Mouse (Mus musculus) cerebral cortex, adult 2 months (tissue): ENCODE data around the gene Prkaca.

Experiments
- WGBS: fragments of 180-500 bp; shearing (Covaris S2); methylation state at CpG from one replicate; pipeline ENCODE4 v1.1.7; 2018; 5-methylcytosine and 5-hydroxymethylcytosine counted together

The Prkaca gene

DNA sequence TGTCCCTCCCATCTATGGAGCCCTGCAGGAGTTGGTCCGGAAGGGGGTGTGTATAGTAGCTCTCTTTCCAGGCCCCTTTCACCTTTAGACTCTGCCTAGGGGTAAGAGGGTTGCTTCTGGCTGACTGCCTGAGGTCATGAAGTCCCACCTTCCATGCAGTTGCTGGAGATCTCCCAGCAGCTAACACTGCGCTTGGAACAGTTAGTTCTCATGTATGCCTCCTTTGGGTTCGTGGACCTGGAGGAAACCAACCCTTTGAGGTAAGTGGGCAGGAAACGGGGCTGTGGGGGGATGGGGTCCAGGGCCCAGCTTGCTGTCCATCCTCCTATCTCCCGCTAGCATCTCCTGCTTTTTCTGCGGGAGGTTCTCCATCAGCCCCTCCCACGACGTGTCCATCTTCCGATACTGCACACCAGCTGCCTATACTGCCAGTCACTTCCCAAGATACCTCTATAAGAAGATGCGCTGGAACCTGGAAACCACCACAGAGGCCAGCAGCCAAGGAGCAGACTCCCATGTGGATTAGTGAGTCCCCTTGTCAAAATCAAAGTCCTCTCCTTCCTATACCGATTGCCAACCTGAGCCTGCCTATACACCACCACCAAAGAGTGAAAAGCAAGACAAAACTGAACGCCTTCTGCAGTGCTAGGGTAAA, 30.3 kb downstream of the Prkaca start:
- 57% methylated on average over 12 of the region's 12 CpGs for WGBS

DNA sequence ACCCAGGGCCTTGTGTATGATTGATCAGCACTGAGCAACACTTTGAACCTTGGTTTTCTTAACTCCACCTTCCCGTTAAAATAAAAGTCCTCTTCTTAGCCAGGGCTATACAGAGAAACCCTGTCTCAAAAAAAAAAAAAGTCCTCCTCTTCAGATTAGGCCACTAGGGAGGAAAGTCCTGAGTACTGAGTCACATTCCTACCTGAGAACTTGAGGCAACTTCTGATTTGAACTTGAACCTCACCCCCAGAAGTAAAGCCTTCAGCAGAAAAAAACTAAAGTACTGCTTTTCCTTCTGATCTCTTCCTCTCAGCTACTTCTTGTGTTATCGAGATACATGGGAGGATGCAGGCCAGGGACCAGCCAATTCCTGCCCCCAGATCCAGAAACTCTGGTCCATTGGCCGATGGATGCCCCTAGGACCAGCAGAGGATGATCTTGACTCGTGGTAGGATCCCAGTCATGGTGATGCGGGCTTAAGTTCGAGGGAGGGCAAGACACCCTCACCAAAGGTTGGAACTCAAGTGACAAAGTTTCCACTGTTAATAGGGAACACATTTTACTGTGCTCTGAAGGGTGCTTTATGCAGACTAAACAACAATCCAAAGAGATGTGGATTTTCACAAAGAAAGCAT, 30.9 kb downstream of the Prkaca start:
- 52% methylated on average over 6 of the region's 6 CpGs for WGBS

DNA sequence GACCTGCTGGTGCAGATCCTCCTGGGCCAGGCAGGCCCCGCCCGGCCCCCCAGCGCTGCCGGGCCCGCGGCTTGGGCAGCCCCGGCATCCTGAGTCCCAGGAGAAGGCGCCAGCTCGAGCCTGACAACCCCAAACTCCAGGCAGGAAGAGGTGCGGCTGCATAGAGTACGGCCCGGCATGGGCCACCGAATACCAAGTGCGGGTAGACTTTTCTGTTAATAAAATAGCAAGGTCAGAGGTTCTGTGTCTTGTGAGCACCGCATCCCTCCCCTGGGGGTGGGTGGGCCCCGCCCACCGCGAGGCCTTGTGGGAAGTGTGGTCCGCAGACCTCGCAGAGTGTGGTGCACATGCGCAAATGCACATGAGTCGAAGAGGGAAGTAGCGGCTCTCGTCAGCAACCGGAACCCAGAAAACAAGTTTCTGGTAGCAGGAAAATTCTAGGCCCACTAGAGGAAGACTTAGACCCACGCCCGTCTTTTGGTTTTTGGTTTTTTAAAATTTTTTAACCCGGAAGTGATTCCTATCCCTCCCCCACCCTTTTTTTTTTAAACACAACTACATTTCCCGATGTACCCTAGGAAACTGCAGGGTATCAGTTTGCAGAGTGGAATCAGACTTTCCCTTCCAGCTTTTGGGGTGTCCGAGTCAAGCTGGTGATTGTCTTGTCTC, 31.9 kb downstream of the Prkaca start:
- WGBS: under 1% methylated on average over 30 of the region's 30 CpGs

DNA sequence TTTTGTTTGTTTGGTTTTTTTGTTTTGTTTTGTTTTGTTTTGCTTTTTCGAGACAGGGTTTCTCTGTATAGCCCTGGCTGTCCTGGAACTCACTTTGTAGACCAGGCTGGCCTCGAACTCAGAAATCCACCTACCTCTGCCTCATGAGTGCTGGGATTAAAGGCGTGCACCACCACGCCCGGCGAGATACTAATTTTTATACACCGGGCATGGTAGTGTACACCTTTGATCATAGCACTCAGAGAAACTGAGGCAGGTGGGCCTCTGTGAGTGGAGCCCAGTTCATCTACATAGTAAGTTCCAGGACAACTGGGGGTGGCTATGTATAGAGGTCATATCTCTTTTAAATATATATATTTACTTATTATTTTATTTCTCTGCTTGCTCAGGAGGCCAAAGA, 32.7 kb downstream of the Prkaca start:
- WGBS: 92% methylated on average over 7 of the region's 7 CpGs

DNA sequence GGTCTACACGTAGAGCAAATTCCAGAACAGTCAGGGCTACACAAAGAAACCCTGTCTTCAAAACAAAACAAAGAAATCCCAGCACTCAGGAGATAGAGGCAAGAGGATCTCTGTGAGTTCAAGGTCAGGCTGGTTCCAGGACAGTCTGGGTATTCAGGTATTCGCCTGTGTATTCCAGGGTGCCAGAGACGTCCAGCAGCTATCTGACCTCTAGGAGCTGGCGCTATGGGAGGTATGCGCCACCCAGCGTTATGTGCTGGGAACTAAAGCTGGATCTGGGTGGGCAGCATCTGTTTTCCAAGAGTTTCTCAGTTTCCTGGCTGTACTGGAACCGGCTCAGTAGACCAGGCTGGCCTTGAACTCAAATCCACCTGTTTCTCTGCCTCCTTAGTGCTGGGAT, 35.6 kb downstream of the Prkaca start:
- WGBS: 40% methylated on average over 7 of the region's 7 CpGs

DNA sequence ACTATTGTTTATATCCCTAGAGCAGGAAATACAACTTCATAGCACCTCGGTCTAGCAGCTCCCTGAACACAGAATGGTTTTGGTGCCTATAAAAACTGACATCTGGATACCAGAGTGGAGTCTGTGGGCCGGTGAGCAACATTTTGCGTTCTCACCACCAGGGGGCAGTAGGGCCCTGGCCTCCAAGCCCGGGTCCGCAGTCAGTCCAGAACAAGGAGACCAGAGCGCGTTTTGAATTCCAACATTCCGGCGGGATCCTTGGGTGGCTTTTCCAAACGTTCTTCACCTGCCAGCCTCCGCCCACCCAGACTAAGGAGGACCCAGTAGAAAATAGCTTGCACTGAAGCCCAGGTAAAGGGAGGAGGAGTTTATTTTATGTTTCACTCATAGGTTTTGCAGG, 37.1 kb downstream of the Prkaca start:
- 2% methylated on average over 11 of the region's 11 CpGs for WGBS

DNA sequence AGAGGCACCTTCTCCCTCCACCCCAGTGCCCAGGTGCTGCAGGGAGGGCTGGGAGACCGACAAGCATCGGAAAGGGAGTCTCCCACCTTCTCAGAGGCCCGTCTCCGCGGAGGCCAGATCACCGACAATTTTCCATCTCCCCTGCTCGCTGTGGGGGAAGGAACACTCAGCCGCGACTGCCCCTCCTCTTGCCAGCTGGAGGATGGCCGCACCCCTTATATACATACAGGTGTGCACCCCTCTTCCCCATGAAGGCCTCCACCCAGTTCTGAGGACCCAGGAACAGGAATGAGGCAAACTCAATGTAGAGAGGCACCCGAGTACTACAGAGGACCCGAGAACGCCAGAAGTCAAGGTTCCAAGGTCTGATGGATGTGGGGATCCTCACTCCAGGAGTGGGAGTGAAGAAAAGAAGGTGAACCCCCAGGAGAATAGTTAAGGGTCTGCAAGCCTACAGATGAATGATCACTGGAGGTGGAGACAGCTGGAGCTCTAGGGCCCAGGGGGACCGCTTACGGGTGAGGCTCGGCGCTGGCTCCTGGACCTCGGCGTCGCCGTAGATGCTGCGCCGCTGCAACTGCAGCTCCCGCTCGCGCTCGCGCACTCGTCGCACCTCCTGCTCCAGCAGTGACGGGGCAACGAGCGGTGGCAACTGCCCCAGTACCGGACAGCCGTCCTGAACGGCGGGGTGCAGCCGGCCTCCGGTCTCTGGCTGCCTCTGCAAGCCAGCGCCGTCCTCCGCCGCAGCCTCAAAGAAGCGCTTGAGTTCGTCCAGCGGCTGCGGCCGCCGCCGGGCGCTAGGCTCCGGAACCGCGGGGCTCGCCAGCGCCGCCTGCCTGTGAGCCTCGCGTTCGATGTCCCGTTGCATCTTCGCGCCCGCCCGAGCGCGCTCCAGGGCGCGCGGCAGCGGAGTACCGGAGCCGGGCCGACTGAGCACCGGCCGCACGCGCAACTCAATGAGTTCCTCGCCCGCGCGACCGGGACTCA, 38.1 kb downstream of the Prkaca start:
- WGBS: 4% methylated on average over 83 of the region's 83 CpGs

DNA sequence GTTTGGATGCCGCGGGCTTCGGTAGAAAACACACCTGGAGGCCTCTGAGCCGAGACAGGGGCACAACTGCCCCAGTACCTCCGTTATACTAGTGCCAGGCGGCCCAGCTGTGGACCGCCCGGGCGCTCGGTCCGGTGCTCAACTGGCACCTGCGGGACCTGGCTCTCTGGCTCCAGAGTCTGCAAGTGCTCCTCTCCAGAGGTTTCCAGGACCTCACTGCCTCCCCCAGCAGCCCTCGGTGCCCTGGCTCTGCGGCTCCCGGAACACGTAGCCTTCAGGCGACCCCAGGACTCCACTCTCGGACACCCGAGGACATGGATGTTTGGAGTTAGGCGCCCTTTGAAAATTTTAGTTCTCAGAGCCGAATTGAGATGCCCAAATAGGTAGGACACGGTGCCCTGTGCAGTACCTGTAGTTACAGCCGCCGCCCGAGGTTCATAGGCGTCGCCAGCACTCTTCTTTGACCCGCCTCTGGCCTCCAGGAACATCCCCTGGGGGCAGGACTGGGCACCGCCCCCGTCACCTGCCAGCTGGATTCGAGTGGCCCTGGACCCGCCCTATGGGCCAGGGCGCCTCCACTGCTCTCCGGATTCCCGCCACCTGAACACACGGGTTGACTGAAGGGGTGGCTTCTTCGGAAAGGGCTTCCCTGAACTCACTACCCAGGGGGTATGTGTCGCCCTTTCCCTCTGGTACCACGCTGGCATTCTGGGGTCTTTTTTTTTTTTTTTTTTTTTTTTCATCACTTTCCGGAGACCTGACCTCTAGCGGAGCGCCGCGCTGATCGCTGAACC, 39.1 kb downstream of the Prkaca start, which contains the start of gene 2210011C24Rik:
Gene 2210011C24Rik (minus strand): TSS at position 467 of the 794 bp plus-strand sequence.
- 1% methylated on average over 45 of the region's 45 CpGs for WGBS

DNA sequence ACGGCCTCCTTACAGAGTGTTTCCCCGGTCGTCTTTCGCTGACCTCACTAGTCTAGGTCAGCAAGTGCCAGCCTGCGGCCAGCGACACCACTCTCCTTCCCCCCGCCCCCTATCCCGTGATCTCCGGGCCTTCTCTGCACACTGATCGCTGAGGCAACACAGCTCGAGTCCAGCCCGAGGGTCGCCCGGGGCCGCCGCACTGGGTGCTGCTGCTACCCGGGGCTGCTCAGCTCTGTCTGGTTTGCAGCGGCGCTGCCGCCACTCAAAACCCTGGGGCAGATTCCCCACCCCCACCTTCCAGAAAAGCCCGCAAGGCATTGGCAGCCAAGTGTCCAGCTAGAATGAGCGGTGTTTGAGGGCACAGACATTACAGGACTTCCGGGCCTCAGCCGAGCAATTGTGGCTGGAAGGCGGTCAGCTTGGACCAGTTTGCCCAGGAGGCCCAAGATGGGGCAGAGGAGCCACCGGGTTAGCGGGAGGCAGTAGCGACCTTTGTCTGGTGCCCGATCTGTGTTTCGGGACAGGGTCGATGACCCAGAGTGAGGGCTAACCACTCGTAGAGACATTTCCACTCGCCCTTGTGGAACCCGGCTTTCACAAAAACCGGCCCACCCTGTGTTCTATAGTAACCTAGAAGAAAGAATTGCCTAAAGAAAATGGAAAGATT, 39.8 kb downstream of the Prkaca start:
- WGBS: 31% methylated on average over 35 of the region's 35 CpGs

DNA sequence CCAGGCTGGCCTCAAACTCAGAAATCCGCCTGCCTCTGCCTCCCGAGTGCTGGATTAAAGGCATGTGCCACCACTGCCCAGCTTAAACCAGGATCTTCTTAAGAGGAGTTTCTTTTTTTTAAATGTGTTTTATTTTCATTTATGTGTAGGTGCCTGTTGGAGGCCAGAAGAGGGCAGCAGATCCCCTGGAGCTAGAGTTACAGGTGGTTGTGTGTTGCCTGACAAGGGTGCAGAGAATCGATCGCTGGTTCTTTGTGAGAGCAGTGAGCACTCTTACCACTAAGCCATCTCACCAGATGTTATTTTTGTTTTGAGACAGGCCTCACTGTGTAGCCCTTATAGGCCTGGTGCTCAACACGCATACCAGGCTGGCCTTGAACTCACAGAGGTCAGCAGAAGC, 43.0 kb downstream of the Prkaca start:
- 97% methylated on average over 5 of the region's 5 CpGs for WGBS

DNA sequence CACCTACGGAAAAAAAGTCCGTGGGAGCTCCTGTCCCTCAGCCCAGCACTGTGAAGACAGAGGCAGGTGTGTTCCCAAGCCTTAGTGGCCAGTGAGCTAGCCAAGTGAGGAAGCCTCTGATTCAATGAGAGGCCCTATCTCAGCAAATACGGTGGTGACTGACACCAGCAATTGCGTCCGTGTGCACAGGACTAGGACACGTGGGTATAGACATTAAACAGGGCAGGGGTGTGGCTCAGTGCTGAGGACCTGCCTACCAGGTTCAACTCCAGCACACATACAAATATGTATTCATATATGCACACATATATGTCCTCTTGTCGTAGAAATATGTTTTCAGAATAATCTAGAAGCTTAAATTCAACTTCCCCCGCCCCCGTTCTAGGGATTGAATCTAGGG, 46.9 kb downstream of the Prkaca start:
- WGBS: 83% methylated on average over 9 of the region's 9 CpGs

DNA sequence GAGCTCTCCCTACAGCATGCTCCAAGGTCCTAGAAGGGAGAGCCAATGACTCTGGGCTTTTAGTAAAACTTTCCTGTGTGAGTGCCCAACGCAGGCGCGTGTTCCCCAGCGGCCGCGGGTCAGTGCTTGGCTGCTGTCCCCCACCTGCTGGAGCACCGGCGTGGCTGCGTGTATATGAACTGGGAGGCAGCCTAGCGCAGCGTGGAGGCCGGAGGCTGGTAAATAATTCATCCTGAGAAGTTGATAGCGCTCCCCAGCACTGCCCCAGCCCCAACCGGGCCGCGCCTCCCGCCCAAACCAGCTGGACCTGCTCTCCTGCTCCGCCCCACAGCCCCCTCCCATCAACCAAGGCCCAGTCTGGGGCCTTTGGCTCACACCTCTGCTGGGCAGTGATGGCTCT, 48.3 kb downstream of the Prkaca start, which contains the start of gene Palm3:
Gene Palm3 (plus strand): TSS at position 376 of the 400 bp plus-strand sequence.
- 36% methylated on average over 18 of the region's 18 CpGs for WGBS

DNA sequence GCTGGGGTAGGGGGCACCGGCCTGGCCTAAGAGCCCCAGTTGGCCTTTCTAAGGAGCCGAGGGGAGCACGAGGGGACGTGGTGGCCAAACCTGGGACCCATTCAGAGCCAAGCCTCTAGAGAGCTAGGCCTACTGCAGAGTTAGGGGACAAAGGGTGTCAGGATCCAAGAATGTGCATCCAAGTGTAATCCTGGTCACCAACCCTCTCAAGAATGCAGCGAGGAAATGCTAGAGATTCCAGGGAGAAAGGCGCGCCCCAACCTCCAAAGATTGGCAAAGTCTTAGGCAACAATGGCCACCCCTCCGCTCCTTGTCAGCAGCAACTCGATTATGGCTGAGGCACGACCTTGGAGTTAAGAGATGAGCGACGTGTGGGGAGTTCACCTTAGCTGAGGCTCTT, 48.8 kb downstream of the Prkaca start:
- WGBS: 58% methylated on average over 12 of the region's 12 CpGs

DNA sequence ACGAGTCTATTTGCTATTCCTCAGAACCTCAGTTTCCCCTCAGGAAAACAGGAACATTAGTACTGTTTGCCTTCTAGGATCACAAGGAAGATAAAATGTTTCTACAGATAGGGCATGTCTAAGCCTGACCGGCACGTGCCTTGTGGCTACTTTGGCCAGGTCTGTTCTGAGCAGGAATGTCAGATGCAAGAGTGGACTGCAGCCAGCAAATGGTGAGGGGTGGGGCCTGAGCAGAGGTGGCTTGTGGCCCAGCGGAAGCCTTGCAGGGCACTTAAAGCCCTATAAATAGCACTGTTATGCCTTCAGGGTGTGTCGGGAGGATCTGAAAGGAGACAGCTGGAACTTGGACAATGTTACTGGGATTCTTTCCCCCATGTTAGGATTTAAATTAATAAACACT, 50.3 kb downstream of the Prkaca start:
- 64% methylated on average over 5 of the region's 5 CpGs for WGBS

DNA sequence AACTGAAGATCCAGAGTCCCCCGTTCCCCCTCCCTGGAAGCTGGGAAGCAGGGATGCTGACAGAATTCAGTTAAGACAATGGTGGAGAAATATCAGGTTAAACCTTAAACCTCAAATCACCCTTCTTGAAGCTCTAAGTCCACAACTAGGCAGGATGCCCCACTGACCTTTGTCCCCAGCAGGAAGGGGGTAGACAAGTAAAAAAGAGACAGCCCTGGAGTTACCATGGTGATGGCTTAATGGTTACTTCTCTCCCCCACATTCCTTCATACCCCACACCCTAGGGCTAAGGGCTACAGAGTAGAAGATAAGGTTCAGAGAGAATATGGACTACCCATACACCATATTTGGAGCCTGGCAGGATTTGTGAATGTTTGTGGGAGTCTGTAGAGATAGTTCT, 50.8 kb downstream of the Prkaca start:
- WGBS: 83% methylated on average over 1 of the region's 1 CpGs

DNA sequence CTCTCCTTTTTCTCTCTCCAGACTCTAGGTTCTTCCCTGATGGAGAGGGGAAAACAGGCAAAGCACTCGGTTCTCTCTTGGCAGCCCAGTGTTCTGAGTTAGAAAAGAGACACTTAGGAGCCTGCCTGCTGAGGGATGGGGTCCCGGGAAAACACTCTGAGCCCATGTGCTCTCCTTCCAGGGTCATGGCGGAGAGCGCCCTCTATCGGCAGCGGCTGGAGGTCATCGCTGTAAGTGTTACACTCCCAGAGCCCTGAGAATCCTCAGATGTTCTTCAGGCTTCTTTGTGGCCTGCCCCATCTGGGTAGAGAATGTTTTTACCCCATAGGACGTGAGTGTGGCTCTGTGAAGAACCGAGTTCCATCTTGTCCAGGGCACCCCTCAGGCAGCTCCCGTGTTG, 51.4 kb downstream of the Prkaca start:
- WGBS: 30% methylated on average over 10 of the region's 10 CpGs

DNA sequence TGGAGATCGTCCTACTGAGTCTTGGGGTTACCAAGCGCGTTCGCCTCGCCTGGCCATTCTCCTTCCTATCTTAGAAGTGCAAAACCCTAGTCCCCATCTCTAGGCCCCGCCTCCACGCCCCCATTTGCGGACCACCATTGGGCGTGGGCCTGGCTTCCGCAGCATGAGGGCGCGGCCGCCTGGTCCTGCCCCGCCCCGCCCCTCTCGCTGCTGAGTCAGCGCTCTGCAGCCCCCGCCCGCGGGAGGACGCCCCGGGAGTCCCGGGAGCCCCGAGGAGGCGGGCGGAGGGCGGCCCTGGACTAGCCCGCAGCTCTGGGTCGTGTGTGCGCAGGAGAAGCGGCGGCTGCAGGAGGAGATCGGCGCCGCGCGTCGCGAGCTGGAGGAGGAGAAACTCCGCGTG, 53.1 kb downstream of the Prkaca start:
- under 1% methylated on average over 41 of the region's 41 CpGs for WGBS

DNA sequence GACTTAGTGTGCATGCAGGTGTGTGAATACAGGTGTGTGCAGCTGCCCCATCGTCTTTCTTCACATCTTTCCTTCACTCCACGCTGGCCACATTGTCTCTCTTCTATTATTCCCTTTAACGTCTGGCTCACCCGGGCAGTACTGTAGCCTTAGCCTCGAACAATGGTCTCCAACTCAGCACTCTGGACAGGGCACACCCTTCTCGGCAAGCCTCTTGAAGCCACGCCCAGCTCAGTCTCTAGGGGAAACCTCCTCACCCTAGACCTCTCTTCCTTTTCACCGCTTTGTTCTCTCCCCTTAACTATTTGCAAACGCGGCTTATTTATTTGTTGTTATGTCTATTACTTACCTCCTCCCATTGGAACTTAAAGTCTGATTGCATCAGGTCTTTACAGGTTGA, 54.7 kb downstream of the Prkaca start:
- 37% methylated on average over 10 of the region's 10 CpGs for WGBS

DNA sequence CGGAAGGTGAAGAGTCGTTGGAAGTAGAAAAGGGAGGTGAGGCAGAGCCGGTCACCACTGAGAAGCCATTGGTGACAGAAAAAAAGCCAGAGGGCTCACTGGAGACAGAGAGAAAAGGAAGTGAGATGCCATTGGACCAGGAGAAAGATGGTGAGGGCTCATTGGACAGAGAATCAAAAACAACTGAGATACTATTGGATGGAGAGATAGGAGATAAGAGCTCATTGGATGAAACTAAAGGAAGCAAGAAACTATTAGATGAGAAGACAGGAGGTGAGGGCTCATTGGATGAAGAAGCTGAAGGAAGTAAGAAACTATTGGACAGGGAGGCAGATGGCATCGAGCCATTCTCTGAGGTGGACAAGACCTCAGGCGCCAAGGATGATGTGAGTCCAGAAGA, 56.5 kb downstream of the Prkaca start:
- 85% methylated on average over 5 of the region's 5 CpGs for WGBS

DNA sequence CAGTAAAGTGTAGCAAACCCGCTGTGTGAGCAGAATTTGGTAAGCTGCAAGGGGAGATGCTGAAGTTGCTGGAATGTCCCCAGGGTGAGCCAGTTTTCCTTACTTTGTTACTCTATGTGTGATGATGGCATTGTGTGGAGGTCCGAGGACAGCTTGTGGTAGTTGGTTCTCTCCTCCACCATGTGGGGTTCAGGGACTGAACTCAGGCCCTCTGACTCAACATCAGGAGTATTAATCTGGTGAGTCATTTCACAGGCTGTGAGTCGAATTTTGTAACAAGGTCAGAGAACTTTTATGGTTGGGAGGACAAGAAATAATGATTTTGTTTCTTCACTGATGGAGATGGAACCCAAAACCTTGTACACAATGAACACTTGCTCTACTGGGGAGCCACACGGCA, 60.0 kb downstream of the Prkaca start:
- 88% methylated on average over 4 of the region's 4 CpGs for WGBS
